Mouse (Mus musculus): ENCODE results near the gene Limd1. TPM values are rescaled to one million over a fixed set of nuclear protein-coding genes. Genes with fewer than 3 reads are reported as not detected.
"Not testable (repeated sequence)": the region's sequence is repeated elsewhere in the genome, so short reads cannot be mapped to it uniquely, and the experiment has no call there.

Limd1 gene
- polyA plus RNA-seq (2014; fragmentation: Nextera tagmentation; extraction: Ambion mirVana), result 56.3 and 61.0 TPM in 2 replicates

DNA sequence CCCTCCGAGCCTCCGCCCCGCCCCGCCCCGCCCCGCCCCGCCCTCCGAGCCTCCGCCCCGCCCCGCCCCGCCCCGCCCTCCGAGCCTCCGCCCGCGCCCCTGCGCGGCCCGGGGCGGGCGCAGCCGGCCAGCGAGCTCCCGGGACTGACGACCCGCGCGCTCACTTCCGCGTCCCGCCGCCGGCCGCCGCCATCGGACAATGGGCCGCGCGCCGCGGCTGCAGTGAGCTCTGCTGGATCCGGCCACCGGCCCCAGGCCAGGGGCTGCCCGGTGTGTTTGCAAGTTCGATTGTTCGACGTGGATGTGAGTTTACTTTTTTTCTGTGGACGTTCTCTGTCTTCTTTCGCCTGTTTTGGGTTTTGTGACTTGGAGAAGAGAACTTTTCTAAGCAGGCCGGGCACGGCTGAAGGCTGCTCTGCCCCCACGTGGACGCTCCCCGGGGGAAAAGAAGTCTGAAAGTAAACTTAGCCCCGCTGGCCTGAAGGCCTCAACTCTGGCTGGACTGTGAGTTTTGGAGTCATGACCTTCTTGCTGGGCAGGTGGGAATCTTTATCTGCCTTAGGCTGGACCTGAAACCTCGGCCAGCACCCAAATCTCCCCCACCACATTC lies at the start of gene Limd1:
Gene Limd1 (plus strand): TSS at position 121 of the 610 bp plus-strand sequence.
- peaks cover 12% of the 10 kb centered on the region for H3K36me3 ChIP-seq (ENCODE audit: control insufficient read depth, insufficient read depth, low read length)
- H3K4me3 ChIP-seq (ENCODE audit: low read depth, low read length), result peak within 1 kb of the TSS; percentile 68
- H3K4me2 ChIP-seq (replicated peaks; ENCODE audit: low read depth, low read length), result peak within 1 kb of the TSS; percentile 98
- H3K27ac ChIP-seq (ENCODE audit: low read length), result peak within 1 kb of the TSS; percentile 80
- H3K4me1 ChIP-seq (ENCODE audit: control insufficient read depth, insufficient read depth, low read length), result peaks cover 40% of the 10 kb centered on the region
- under 1% methylated on average over 43 of the region's 57 CpGs for WGBS
- H3K27me3 ChIP-seq (ENCODE audit: control insufficient read depth, insufficient read depth, low read length), result no peaks in the 10 kb centered on the region
- H3K9me3 ChIP-seq (ENCODE audit: control insufficient read depth, low read depth, low read length), result no peaks in the 10 kb centered on the region
- peak within 1 kb of the TSS; percentile 65 for H3K9ac ChIP-seq (replicated peaks; ENCODE audit: low read depth, low read length)
- ATAC-seq (ENCODE audit: insufficient number of reproducible peaks, insufficient read depth, low FRiP score, low read depth), result peak; percentile 87

DNA sequence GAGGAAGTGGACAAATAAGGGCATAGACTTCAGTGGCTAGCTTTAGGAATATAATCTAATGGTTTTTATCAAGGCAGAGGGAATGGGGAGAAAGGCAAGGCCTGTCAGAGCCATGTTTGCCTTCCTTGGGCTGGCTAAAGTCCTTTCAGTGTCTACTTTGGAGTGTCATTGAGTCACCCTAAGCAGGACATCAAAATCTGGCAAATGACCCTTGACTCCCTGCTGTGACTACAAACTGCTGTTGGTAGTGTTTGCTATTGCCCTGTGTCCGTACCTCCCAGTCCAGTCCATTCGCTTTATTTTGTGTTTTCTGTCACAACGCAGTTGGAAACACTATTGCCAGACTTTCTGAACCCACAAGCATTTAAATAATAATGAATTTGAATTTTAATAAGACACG lies 48.6 kb upstream of the Limd1 start:
- Histone ChIP-seq H3K9me3 (ENCODE audit: control insufficient read depth, low read depth, low read length) (no peaks in the 10 kb centered on the region), H3K27me3 (ENCODE audit: control insufficient read depth, insufficient read depth, low read length) (no peaks in the 10 kb centered on the region), H3K36me3 (ENCODE audit: control insufficient read depth, insufficient read depth, low read length) (0 out of 2 replicates have a peak, but pooled peaks cover 9% of the 10 kb centered on the region), H3K4me1 (ENCODE audit: control insufficient read depth, insufficient read depth, low read length) (peaks cover 7% of the 10 kb centered on the region; the same call in 1 of the 2 replicates), H3K4me2 (replicated peaks; ENCODE audit: low read depth, low read length) (no peak overlapping the region), H3K27ac (ENCODE audit: low read length) (no peak overlapping the region), H3K9ac (replicated peaks; ENCODE audit: low read depth, low read length) (no peak overlapping the region), H3K4me3 (ENCODE audit: low read depth, low read length) (no peak overlapping the region)
- no peak for ATAC-seq (ENCODE audit: insufficient number of reproducible peaks, insufficient read depth, low FRiP score, low read depth)
- 94% methylated on average over 4 of the region's 4 CpGs for WGBS

GRCm38 (mm10) chr9:123430973-123431372 lies 47.5 kb upstream of the Limd1 start:
- no peak overlapping the region for H3K27ac ChIP-seq (ENCODE audit: low read length)
- no peaks in the 10 kb centered on the region for H3K27me3 ChIP-seq (ENCODE audit: control insufficient read depth, insufficient read depth, low read length)
- peaks cover 7% of the 10 kb centered on the region; the same call in 1 of the 2 replicates for H3K4me1 ChIP-seq (ENCODE audit: control insufficient read depth, insufficient read depth, low read length)
- H3K9ac ChIP-seq (replicated peaks; ENCODE audit: low read depth, low read length), result no peak overlapping the region
- H3K9me3 ChIP-seq (ENCODE audit: control insufficient read depth, low read depth, low read length), result no peaks in the 10 kb centered on the region
- H3K36me3 ChIP-seq (ENCODE audit: control insufficient read depth, insufficient read depth, low read length), result 0 out of 2 replicates have a peak, but pooled peaks cover 9% of the 10 kb centered on the region
- H3K4me2 ChIP-seq (replicated peaks; ENCODE audit: low read depth, low read length), result no peak overlapping the region
- H3K4me3 ChIP-seq (ENCODE audit: low read depth, low read length), result no peak overlapping the region
- no peak for ATAC-seq (ENCODE audit: insufficient number of reproducible peaks, insufficient read depth, low FRiP score, low read depth)

DNA sequence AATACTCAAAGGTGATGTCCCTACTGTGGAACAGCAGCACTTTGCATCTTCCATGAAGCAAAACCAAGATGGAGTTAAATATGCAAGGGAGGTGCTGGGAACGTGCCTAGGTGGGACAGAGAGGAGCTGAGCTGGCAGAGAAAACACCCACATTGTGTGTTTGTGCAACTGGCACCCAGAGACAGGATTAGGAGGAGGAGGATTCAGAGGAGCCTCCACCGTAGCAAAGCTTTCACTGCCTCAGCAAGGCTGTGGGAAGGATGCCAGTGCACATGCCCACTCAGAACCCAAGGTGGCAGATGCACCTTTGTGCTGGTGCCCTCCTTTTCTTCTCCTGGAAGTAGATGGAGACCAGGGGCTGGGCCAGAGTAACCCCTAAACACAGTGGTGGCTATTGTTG lies 40.3 kb upstream of the Limd1 start:
- peaks cover 11% of the 10 kb centered on the region; the same call in 1 of the 2 replicates for H3K36me3 ChIP-seq (ENCODE audit: control insufficient read depth, insufficient read depth, low read length)
- H3K4me1 ChIP-seq (ENCODE audit: control insufficient read depth, insufficient read depth, low read length), result no peaks in the 10 kb centered on the region
- H3K9me3 ChIP-seq (ENCODE audit: control insufficient read depth, low read depth, low read length), result no peaks in the 10 kb centered on the region
- H3K4me2 ChIP-seq (replicated peaks; ENCODE audit: low read depth, low read length), result no peak overlapping the region
- WGBS, result 81% methylated on average over 2 of the region's 2 CpGs
- no peak overlapping the region for H3K4me3 ChIP-seq (ENCODE audit: low read depth, low read length)
- no peak overlapping the region for H3K9ac ChIP-seq (replicated peaks; ENCODE audit: low read depth, low read length)
- no peak overlapping the region for H3K27ac ChIP-seq (ENCODE audit: low read length)
- ATAC-seq (ENCODE audit: insufficient number of reproducible peaks, insufficient read depth, low FRiP score, low read depth), result no peak
- H3K27me3 ChIP-seq (ENCODE audit: control insufficient read depth, insufficient read depth, low read length), result no peaks in the 10 kb centered on the region

DNA sequence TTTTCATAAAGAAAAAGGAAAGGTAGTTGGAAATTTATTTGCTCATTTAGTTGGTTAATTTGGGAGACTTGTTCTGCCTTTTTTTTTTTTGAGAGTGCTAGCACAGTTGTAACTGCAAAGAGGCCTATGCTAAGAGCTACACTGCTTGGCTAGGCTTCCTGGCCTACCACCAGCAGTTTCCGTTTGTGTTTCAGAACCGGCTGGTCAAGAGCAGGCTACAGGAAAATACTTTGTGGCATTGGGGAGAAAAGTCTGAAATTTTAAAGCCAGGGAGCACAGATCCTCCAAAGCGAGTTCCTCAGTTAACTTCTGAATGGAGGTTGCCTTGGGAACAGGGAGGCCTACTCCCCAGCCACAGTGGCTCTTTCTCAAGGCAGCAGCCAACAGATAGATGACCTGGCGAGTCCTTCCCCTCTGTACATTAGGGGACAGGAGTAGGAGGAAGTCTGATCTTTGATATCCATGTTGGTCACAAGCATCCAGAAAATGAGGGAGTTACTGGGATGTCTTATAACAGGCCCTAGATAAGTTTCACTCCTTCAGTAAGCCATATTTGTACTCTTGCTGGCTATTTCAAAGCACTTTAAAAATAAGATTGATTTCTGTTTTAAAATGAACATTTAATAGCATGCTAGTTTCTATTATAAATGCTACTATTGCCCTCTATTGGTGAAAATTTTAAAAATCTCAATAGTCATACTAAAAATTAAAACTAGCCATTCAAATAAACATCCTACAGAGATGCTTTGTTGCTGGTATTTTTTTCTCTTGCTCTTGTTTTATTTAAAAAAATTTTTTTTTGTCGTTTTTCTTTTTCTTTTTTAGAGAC lies 38.1 kb upstream of the Limd1 start:
- Histone ChIP-seq H3K36me3 (ENCODE audit: control insufficient read depth, insufficient read depth, low read length) (peaks cover 11% of the 10 kb centered on the region; the same call in 1 of the 2 replicates), H3K4me1 (ENCODE audit: control insufficient read depth, insufficient read depth, low read length) (no peaks in the 10 kb centered on the region), H3K27ac (ENCODE audit: low read length) (peak overlapping the region; percentile 29; the same call in 1 of the 2 replicates), H3K4me2 (replicated peaks; ENCODE audit: low read depth, low read length) (no peak overlapping the region), H3K4me3 (ENCODE audit: low read depth, low read length) (no peak overlapping the region), H3K9ac (replicated peaks; ENCODE audit: low read depth, low read length) (no peak overlapping the region), H3K9me3 (ENCODE audit: control insufficient read depth, low read depth, low read length) (no peaks in the 10 kb centered on the region), H3K27me3 (ENCODE audit: control insufficient read depth, insufficient read depth, low read length) (no peaks in the 10 kb centered on the region)
- no peak for ATAC-seq (ENCODE audit: insufficient number of reproducible peaks, insufficient read depth, low FRiP score, low read depth)
- 42% methylated on average over 5 of the region's 5 CpGs for WGBS

DNA sequence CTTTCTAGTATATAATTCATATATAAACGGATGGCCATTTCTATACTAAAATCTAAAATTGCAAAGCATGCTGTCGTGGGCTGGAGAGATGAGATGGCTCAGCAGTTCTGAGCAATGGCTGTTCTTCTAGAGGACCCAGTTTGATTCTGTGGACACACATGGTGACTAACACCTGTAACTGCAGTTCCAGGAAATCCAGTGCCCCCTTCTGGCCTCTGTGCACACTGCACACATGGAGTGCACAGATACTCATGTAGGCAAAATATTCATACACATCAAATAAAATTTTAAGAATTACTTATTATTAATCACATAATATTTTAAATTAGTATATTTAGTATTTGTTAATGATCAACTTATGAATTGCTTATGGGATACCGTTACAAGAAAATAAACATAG lies 31.4 kb upstream of the Limd1 start:
- WGBS, result 98% methylated on average over 3 of the region's 3 CpGs
- not testable (repeated sequence) for H3K4me3 ChIP-seq (ENCODE audit: low read depth, low read length); H3K9me3 ChIP-seq (ENCODE audit: control insufficient read depth, low read depth, low read length); H3K36me3 ChIP-seq (ENCODE audit: control insufficient read depth, insufficient read depth, low read length); H3K4me2 ChIP-seq (replicated peaks; ENCODE audit: low read depth, low read length); H3K4me1 ChIP-seq (ENCODE audit: control insufficient read depth, insufficient read depth, low read length); H3K27me3 ChIP-seq (ENCODE audit: control insufficient read depth, insufficient read depth, low read length); ATAC-seq (ENCODE audit: insufficient number of reproducible peaks, insufficient read depth, low FRiP score, low read depth); H3K9ac ChIP-seq (replicated peaks; ENCODE audit: low read depth, low read length); H3K27ac ChIP-seq (ENCODE audit: low read length)

DNA sequence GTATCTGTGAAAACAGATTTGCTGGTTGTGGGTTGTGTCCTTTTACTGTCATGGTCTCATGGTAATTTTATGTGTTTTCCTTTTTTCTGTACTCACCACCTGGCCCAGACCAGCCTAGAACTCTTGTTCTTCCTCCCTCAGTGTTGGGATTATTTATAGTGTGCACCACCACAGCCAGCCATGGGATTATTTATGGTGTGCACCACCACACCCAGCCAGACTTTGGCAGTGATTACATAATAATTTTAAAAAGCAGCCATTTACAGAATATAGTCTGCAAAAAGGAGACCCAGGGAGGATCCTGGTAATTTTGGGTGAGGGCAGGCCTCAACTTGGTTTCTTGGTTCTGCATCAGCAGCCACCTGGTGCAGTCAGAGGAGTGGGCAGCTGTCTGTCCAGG lies 29.9 kb upstream of the Limd1 start:
- no peaks in the 10 kb centered on the region; the same call in 1 of the 2 replicates for H3K36me3 ChIP-seq (ENCODE audit: control insufficient read depth, insufficient read depth, low read length)
- no peak overlapping the region for H3K4me3 ChIP-seq (ENCODE audit: low read depth, low read length)
- no peak overlapping the region for H3K4me2 ChIP-seq (replicated peaks; ENCODE audit: low read depth, low read length)
- H3K27ac ChIP-seq (ENCODE audit: low read length), result no peak overlapping the region
- no peak for ATAC-seq (ENCODE audit: insufficient number of reproducible peaks, insufficient read depth, low FRiP score, low read depth)
- no peaks in the 10 kb centered on the region for H3K4me1 ChIP-seq (ENCODE audit: control insufficient read depth, insufficient read depth, low read length)
- H3K9me3 ChIP-seq (ENCODE audit: control insufficient read depth, low read depth, low read length), result no peaks in the 10 kb centered on the region
- H3K27me3 ChIP-seq (ENCODE audit: control insufficient read depth, insufficient read depth, low read length), result no peaks in the 10 kb centered on the region
- H3K9ac ChIP-seq (replicated peaks; ENCODE audit: low read depth, low read length), result no peak overlapping the region

- no peak for ATAC-seq (ENCODE audit: insufficient number of reproducible peaks, insufficient read depth, low FRiP score, low read depth)
Measured at GRCm38 (mm10) chr9:123450174-123450573, 28.3 kb upstream of the Limd1 start.

More at GRCm38 (mm10) chr9:123450174-123450573, 28.3 kb upstream of the Limd1 start:
- H3K27ac ChIP-seq (ENCODE audit: low read length), result no peak overlapping the region
- no peak overlapping the region for H3K9ac ChIP-seq (replicated peaks; ENCODE audit: low read depth, low read length)
- H3K9me3 ChIP-seq (ENCODE audit: control insufficient read depth, low read depth, low read length), result no peaks in the 10 kb centered on the region
- no peak overlapping the region for H3K4me3 ChIP-seq (ENCODE audit: low read depth, low read length)
- no peaks in the 10 kb centered on the region for H3K4me1 ChIP-seq (ENCODE audit: control insufficient read depth, insufficient read depth, low read length)
- H3K27me3 ChIP-seq (ENCODE audit: control insufficient read depth, insufficient read depth, low read length), result no peaks in the 10 kb centered on the region
- no peaks in the 10 kb centered on the region; the same call in 1 of the 2 replicates for H3K36me3 ChIP-seq (ENCODE audit: control insufficient read depth, insufficient read depth, low read length)
- H3K4me2 ChIP-seq (replicated peaks; ENCODE audit: low read depth, low read length), result no peak overlapping the region
- WGBS, result 22% methylated on average over 2 of the region's 2 CpGs

Measured in stomach, embryonic 14.5 days (tissue).